Mouse (Mus musculus): Measurements from ENCODE around the gene Prkar2a.

DNA sequence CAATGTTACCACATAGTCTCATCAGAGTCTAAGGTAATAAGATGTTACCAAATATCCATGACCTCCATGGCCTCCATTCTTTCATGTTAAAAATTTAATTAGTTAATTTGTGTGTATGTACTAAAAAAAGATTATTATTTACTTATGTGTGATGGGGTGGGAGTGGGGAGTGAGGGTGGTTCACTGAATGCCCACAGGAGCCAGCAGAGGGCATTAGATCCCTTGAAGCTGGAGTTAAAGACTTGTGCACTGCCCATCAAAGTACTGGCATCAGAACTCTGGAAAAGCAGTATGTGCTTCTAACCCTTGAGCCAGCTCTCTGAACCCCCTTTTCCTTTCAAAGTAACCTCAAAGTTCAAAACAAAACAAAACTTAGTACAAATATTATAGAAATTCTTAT, 39.9 kb downstream of the Prkar2a start:
- no peak for TF ChIP-seq EP300 (optimal IDR thresholded peaks at IDR 0.05)
- peak; percentile 49 for TF ChIP-seq CTCF (IDR thresholded peaks at IDR 0.05; ENCODE audit: low read depth)
